Mouse (Mus musculus): ENCODE data around the gene Zfp277.

Gene Zfp277

DNA sequence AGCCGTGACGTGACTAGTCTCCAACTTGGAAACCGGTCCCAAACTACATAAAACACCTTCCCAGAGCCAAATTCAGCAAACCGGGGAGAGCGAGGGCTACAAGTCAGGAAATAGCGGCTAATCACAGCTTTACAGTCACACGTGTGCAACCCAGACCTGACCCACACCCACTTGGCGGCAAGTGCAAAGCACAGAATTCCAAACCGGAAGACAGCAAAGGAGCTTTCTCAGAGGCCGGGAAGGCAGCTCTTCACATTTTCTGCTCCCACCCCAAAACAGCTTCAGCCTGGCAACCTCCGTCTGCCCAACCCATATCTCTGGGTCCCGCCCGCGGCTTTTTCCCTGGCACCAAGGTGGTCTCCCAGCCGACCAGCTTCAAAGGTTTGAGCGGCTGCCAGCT lies 496 bp downstream of the Zfp277 start:
- DNase-seq (ENCODE audit: low spot score in 2 of 2), result no peak

- DNase-seq (ENCODE audit: low spot score in 2 of 2), result no peak
These were observed 7.7 kb downstream of the Zfp277 start for GRCm38 (mm10) chr12:40438049-40438448.

GRCm38 (mm10) chr12:40434101-40434500 lies 11.6 kb downstream of the Zfp277 start:
- no peak for DNase-seq (ENCODE audit: low spot score in 2 of 2)

DNA sequence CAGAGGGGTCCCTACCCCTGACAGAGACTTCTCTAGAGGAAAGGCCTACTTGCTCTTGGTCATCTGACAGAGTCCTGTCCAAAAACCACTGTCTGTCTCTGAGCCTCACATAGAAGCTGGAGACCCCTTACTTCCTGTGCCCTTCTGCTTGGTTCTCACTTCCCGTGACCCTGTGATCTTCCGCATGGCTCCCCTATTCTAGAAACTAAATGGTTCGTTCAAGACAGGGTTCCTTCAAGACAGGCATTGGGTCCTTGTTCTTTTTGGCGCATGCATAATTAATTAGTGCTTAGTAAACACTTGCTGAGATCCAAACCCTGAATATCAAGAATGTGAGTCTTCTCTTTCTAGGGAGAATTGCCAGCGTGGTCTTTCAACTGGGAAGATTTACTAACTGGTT lies 14.6 kb downstream of the Zfp277 start:
- DNase-seq (ENCODE audit: low spot score in 2 of 2), result no peak

DNA sequence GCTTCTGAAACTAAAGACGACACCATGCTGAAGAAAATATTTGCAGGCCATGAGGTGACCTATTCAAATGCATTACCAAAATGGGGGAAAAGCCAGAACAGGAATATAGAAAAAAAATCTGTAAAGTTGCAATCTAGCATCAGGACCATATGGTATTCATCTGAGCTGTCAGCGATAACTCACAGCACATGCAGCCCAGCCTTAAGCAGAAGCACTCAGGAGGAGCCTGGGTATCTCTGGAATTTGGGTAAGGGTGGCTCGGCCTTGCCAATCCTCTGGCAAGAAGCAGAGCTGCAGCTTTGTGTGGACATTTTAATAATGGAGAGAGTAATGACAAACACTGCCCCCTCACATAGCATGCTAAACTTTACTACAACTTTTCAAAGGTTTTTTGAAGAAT lies 15.7 kb downstream of the Zfp277 start:
- no peak for DNase-seq (ENCODE audit: low spot score in 2 of 2)

DNA sequence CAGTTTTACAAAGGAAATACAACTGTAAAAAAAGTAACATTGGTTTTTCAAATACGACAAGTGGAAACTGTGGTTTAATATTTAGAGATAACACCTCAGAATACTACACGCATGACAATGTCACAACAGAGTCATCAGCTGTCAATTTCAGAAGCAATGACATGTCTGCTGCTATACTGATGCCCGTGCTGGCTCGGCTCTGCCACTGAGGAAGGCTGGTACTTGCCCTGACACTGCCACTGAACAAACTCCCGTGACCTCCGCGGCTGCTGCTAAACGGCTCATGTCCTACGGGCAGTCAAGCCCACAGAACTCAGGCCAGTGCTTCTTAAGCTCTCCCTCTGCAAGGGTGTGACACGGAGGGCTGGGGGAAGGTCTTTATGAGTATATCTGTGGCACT lies 18.1 kb downstream of the Zfp277 start:
- peak; percentile 58 to 78 for DNase-seq (ENCODE audit: low spot score in 2 of 2)

DNA sequence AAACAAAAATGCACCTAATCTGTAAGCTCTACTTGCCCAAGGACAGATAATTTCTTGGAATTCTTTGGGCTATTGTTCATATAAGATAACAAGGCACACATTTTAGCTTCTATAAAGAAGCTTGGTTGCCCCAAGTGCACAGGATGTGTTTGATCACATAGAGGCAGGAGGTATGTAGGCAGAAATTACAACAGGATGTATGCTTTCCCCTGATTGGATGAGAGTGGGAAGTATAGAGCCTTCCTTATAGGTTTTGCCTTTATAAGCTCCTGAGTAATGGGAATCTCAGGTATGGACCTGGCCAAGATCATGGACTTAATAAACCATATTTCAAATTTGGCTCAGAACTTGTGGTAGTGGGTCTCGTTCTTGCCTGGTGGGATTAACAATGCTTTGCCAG lies 20.7 kb downstream of the Zfp277 start:
- no peak for DNase-seq (ENCODE audit: low spot score in 2 of 2)

DNA sequence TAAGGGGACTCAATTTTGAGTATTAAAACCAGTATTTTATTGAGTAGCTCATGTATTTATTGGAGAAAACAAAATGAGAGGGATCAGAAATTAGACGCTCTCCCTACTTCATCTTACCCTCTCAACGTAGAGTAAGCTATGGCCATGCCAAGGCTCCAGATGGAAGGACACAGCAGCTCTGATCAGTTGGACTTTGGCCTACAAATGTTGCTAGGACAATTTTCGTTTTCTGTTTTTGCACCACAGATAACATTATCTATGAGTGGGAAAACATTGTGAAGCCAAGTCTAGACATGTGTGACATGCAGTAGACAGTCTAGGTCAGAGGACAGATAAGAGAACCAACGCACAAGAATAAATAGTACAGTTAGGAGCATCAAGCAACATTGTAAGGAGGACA lies 28.4 kb downstream of the Zfp277 start:
- no peak for DNase-seq (ENCODE audit: low spot score in 2 of 2)

DNA sequence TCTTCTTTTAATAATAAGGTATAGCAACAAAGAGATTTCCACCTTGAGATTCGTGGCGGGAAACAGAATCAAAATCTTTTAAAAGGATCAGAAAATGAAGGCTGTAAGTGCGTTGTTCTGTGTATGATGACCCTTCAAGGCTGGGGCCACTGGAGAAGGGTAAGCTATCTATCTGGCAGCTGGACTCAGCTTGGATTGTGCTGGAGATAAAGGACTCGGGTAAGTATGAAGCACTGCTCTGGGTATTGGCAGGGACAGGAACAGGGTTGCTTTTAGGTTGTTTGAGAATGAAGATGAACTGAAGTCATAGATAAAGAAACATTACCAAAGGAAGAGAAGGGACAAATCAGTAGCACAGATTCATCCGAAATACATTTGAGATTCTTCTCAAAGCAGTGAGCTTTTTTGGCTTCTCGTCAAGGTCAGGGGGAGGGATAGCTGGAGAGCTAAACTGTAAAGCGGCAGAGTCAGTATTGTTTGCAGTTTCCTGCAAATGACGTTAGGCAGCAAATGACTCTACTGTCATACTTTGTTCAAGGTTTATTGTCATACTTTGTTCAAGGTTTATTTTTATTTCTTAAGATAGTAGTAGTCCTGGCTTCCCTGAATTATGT lies 30.3 kb downstream of the Zfp277 start:
- no peak for DNase-seq (ENCODE audit: low spot score in 2 of 2)

DNA sequence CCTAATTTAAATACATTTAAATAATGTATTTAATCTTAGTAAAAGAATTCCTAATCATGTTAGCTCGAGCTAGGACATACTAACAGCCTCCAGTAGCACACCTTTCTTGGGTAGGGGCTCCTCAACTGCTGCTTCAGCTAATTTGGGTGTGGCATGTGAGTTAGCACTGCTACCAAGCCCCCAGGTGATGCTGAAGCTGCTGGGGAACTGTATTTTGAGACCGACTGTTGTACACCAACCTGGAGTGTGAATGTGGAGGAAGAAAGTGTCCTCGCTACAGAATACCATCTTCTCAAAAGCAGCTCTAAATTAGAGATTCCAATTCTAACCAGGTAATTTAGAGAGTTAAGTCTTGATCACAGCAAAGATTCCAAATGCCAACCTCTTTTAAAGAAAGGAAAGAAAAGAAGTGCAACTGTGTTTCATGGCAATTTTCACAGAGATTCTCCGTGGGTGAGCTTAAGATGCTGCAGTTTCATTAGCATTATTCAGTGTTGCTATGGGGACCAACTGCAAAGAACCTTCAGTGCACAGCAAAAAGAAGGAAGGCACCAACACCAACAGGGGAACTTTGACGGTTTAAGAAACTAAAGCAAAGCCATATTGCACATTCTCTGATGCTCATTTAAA lies 30.9 kb downstream of the Zfp277 start:
- DNase-seq (ENCODE audit: low spot score in 2 of 2), result no peak

- no peak for DNase-seq (ENCODE audit: low spot score in 2 of 2)
These were observed 45.9 kb downstream of the Zfp277 start for GRCm38 (mm10) chr12:40399812-40400211.

DNA sequence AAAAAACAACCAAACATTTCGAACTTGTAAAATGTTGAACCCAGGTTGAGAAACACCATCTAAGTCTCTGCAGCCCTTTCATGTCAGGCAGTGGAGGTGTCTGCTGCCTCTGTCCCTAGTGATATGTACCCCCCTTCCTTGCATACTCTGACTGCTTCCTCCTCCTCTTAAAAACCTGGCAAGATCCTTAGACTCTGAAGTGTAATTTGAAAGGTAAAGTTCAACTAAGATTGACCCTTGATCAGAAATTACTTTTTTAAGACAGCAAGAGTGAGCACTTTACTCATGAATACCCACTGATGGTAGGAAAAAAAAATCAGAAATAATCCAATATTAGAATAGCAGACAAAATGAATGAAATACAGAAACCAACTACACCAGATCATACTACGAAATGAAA lies 46.3 kb downstream of the Zfp277 start:
- no peak for DNase-seq (ENCODE audit: low spot score in 2 of 2)

DNA sequence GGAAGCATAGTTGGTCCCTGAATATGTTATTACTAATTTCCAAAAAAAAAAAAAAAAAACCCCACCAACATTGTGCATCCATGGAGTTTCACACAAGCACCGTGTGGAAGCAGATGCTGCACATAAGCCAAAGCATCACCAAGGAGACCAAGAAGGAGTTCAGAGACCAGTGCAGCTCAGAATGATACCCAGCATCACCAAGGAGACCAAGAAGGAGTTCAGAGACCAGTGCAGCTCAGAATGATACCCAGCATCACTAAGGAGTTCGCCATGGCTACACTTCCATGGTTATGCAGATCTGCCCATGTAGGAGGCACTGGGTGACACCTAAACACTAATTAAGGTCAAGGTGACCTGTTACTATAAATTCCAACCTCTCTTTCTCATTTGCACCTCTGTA lies 46.8 kb downstream of the Zfp277 start:
- no peak for DNase-seq (ENCODE audit: low spot score in 2 of 2)

DNA sequence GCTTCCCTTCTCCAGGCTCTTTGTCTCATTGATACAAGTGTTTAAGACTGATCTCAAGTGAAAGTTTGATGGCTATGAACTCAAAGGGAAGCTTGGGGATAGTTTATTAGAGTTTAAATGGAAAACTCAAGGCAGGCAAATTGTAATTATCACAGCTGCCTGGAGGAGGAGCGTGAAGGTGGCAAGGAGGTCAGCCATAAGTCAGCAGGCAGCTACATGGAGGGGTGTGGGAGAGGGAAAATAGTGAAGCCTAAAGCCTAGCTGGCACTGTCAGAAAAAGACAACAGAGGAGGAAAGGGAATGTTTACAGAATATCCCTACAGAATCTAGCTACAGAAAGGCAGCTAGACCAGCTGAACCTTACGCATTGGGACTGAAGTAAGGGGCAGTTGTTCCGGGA lies 52.8 kb downstream of the Zfp277 start:
- DNase-seq (ENCODE audit: low spot score in 2 of 2), result no peak

DNA sequence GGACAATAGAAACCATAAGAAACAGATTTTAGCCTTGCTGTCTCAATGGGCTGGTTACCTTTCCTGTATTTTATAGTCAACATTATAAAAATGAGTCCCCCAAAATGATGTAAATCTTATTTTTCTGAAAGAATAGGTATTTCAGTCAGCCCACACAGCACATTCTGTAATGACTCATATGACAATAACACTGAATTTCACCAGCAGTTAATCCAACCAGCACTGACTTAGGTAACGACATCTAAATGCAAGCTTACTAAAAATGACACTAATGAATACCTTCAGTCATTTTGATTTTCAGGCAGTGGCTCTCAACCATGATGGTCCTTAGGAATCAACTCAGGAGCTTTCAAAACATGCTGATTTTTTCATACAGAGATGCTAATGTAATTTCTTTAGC lies 54.4 kb downstream of the Zfp277 start:
- no peak for DNase-seq (ENCODE audit: low spot score in 2 of 2)

- DNase-seq (ENCODE audit: low spot score in 2 of 2), result no peak
These were observed 57.9 kb downstream of the Zfp277 start for GRCm38 (mm10) chr12:40387786-40388185.

DNA sequence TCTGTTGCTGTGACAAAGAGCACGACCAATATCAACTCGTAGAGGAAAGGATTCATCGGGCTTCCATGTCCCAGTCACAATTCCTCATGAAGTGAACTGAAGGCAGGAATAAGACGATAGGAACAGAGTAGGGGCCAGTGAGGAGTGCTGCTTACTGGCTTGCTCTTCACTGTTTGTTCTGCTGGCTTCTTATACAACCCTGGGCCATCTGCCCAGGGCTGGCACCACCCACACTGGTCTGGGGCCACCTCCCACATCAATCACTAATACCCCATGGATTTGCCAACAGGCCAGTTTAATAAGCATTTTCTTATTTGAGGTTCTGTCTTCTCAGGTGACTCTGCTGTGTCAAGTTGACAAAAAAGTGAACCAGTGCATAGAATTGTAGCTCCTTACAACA lies 60.4 kb downstream of the Zfp277 start:
- no peak for DNase-seq (ENCODE audit: low spot score in 2 of 2)

DNA sequence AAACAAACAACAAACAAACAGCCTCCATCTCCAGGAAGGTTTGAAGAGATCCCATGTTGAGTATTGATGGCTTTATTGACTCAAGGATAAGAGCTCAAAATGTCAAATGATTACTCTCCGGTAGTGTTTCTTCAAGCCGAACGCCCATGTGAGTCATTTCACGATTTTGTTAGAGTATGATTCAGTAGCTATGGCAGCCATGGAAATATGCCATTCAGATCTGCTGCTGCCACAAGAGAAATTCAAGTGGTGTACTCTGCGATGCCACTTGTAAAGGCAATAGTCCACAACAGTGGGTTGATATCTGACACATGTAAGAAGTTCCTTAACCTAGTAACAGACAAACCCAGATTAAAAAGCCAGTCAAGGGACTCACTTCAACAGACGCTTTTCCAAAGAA lies 62.0 kb downstream of the Zfp277 start:
- DNase-seq (ENCODE audit: low spot score in 2 of 2), result no peak

DNA sequence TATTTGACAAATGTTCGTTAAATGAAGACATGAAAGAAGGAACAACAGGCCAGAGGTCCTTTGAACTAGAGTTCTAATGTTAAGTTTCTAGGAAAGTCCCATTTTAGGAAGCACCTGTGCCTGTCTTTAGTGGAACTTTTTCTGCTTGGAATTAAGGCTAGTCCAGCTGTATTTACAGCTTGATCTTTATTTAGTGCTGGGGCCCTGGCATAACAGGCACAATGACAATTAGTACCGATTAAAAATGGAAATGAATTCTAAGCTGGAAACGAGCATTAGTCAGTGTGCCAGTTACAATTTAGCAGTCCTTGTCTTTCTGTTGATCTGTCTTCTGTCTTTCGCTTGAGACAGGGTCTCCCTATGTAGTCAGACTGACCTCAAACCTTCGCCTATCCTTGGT lies 63.2 kb downstream of the Zfp277 start:
- no peak for DNase-seq (ENCODE audit: low spot score in 2 of 2)

GRCm38 (mm10) chr12:40381824-40382223 lies 63.9 kb downstream of the Zfp277 start:
- DNase-seq (ENCODE audit: low spot score in 2 of 2), result no peak

DNA sequence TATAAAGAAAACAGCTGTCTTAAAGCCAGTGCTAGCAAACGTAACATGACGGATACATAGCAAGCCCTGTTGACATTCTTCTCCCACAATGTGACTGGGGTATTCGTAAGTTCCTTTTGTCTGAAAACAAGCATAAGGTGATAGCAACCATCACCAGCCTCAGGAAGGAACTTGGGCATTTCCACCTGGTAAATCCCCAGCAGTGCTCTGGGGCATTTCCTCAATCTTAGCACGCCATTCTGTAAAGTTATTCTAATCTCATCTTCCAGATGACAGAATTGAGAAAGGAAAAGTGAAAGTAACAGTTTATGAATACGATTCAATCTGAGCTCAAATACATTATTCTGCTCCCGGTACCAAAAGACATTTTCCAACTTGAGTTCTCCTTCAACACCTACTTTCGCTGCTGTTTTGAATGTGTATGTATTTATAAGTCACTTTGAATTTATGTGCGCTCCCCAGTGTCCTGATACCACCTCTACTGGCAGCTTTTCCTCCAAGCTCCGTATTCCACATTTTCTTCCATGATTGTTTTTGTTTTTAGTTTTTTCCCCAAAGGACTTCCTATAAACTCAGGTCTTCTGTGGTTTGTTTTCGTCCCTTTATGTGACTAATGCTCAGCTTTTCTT lies 64.4 kb downstream of the Zfp277 start:
- DNase-seq (ENCODE audit: low spot score in 2 of 2), result peak; percentile 32 to 38

DNA sequence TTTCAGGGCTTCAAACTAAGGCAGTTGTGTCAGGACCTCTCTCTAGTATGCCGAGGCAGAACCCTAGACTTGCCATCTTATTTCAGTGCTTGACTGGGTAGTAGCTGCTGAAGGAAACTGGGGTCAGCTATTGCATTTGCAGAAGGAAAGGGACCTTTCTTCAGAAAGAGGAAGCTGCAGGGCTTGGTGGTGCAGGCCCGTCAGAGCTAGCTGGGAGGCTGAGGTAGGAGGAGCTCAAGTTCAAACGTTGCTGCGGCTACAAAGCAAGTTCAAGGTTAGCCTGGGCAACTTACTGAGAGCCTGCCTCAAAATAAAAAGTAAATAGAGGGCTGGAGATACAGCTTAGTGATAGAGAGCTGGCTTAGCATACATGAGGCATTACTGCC lies 66.2 kb downstream of the Zfp277 start:
- DNase-seq (ENCODE audit: low spot score in 2 of 2), result peak in 1 of 2 experiments; percentile 26

All from natural killer cell, adult 2 months (primary cell).